Mouse (Mus musculus): ENCODE measurements around the gene Map3k13.

GRCm38 (mm10) chr16:21774725-21775124 lies 19.4 kb upstream of the Map3k13 start:
- TF ChIP-seq CTCF (IDR thresholded peaks at IDR 0.05; ENCODE audit: insufficient read depth, low read length) (no peak), POLR2A (IDR thresholded peaks at IDR 0.05; ENCODE audit: borderline replicate concordance, extremely low read depth, low read depth, low read length) (no peak)
